Mouse (Mus musculus) T-helper 2 cell (primary cell): Measurements from ENCODE around the gene Unc80.

Experiments used
- in situ Hi-C: fragments of 300-600 bp; cut with MboI, MseI; formaldehyde crosslinking; loops from one replicate; pipeline ENCODE4 v1.15.1; 2025; ENCODE audit warnings: high pct_unique_total_duplicates

The Unc80 gene

GRCm38 (mm10) chr1:66704523-66704922 lies 236.4 kb downstream of the Unc80 start:
- in situ Hi-C loops, result no loop called here

- in situ Hi-C loops, result no loop called here
Observed at GRCm38 (mm10) chr1:66712859-66713258, 244.7 kb downstream of the Unc80 start.

DNA sequence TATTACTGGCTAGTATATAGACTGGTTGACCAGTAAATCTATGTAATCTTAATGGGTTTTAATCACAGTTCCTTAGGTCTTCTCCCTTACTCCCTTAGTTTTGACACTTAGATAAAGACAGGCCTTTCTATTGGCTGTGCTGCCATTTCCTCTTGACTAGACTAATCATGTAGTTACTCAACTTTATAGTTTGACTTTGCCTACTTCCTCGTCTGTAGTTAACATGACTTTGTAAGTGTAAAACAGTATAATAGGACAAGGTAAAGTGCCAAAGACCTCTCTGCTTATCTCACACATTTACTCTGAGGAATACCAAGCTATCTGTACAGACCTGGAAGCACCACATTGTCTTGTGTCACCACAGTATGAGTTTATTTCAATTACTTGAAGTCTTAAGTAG lies 262.4 kb downstream of the Unc80 start:
- in situ Hi-C loops, result no loop called here
